Mouse (Mus musculus) kidney, adult 2 months (tissue): ENCODE results near the gene Znrd1as. TPM values are rescaled to one million over a fixed set of nuclear protein-coding genes. Genes with fewer than 3 reads are reported as not detected.

Source experiments
- DNase-seq: peaks from one replicate; pipeline ENCODE4 v3.0.0; 2021
- H3K27ac ChIP-seq: fragments of 200-500 bp; 2 replicates; pipeline ENCODE4 v1.5.1; 2012; ENCODE audit warnings: low read depth, low read length, control low read depth, inconsistent platforms; ENCODE audit not compliant: insufficient read depth
- H3K27me3 ChIP-seq: fragments of 200-500 bp; replicated peaks from 2 replicates; pipeline ENCODE4 v1.6.1; 2012; ENCODE audit warnings: mild to moderate bottlenecking, moderate library complexity, low read length, inconsistent platforms; ENCODE audit not compliant: control insufficient read depth, insufficient read depth
- H3K36me3 ChIP-seq: fragments of 200-500 bp; 2 replicates; pipeline ENCODE4 v1.6.1; 2012; ENCODE audit warnings: mild to moderate bottlenecking, moderate library complexity, low read length, inconsistent platforms; ENCODE audit not compliant: control insufficient read depth, insufficient read depth
- H3K4me1 ChIP-seq: fragments of 200-500 bp; 2 replicates; pipeline ENCODE4 v1.6.1; 2011; ENCODE audit warnings: low read length; ENCODE audit not compliant: control insufficient read depth, insufficient read depth
- H3K4me3 ChIP-seq: fragments of 200-500 bp; 2 replicates; pipeline ENCODE4 v1.5.1; 2011; ENCODE audit warnings: mild to moderate bottlenecking, low read depth, low read length, control low read depth; ENCODE audit not compliant: insufficient read depth
- CTCF ChIP-seq: fragments of 200-500 bp; conservative IDR thresholded peaks from 2 replicates; pipeline ENCODE4 v1.5.1; 2011; ENCODE audit warnings: low read depth, mild to moderate bottlenecking, control low read depth, low read length, moderate library complexity, mixed read lengths; ENCODE audit not compliant: insufficient read depth, insufficient read length
- POLR2A ChIP-seq: fragments of 200-500 bp; IDR thresholded peaks from one replicate; pipeline ENCODE4 v1.6.1; 2011; ENCODE audit warnings: low read depth, low read length, control low read depth
- WGBS: fragments of 180-500 bp; shearing (Covaris S2); methylation state at CpG from one replicate; pipeline ENCODE4 v1.1.7; 2018; 5-methylcytosine and 5-hydroxymethylcytosine counted together
- polyA plus RNA-seq: library from polyadenylated mRNA; depleted of rRNA; stranded (reverse); fragments of >200 nt; gene quantifications from 2 replicates; pipeline ENCODE4 v1.2.3, GENCODE M21; 2012

The Znrd1as gene
- polyA plus RNA-seq, 1 experiment = 4.2 TPM

- WGBS = 55% methylated on average over 4 of the region's 4 CpGs
- TF ChIP-seq POLR2A = no peak
- no peak for TF ChIP-seq CTCF
- H3K27me3 ChIP-seq = no peaks in the 10 kb centered on the region
Measured at GRCm38 (mm10) chr17:36923491-36923890, 34.9 kb upstream of the Znrd1as start.

GRCm38 (mm10) chr17:36927496-36928120 is 30.8 kb upstream of the Znrd1as start:
- H3K4me1 ChIP-seq = 0 out of 2 replicates have a peak, but pooled peaks cover 2% of the 10 kb centered on the region
- no peak for DNase-seq
- no peak overlapping the region for H3K4me3 ChIP-seq
- no peaks in the 10 kb centered on the region for H3K27me3 ChIP-seq
- whole genome bisulfite sequencing = 55% methylated on average over 10 of the region's 10 CpGs
- no peaks in the 10 kb centered on the region for H3K36me3 ChIP-seq
- TF ChIP-seq POLR2A (no peak), CTCF (no peak)
- no peak overlapping the region for H3K27ac ChIP-seq

More at GRCm38 (mm10) chr17:36923491-36923890, 34.9 kb upstream of the Znrd1as start:
- Histone ChIP-seq H3K4me1 (no peaks in the 10 kb centered on the region), H3K27ac (no peak overlapping the region), H3K4me3 (no peak overlapping the region), H3K36me3 (no peaks in the 10 kb centered on the region)
- DNase-seq = no peak

- Histone ChIP-seq H3K27ac (no peak overlapping the region), H3K4me3 (no peak overlapping the region), H3K36me3 (no peaks in the 10 kb centered on the region), H3K4me1 (0 out of 2 replicates have a peak, but pooled peaks cover 2% of the 10 kb centered on the region), H3K27me3 (no peaks in the 10 kb centered on the region)
- DNase-seq = no peak
- WGBS = 72% methylated on average over 12 of the region's 12 CpGs
- TF ChIP-seq POLR2A = no peak
- no peak for TF ChIP-seq CTCF
Measured at GRCm38 (mm10) chr17:36929236-36929932, 29.0 kb upstream of the Znrd1as start.

GRCm38 (mm10) chr17:36930233-36930632 is 28.2 kb upstream of the Znrd1as start:
- H3K27ac ChIP-seq = no peak overlapping the region
- DNase-seq = peak; percentile 67
- no peaks in the 10 kb centered on the region for H3K36me3 ChIP-seq
- TF ChIP-seq POLR2A = no peak
- TF ChIP-seq CTCF = no peak
- no peaks in the 10 kb centered on the region for H3K27me3 ChIP-seq
- no peak overlapping the region for H3K4me3 ChIP-seq
- H3K4me1 ChIP-seq = 0 out of 2 replicates have a peak, but pooled peaks cover 2% of the 10 kb centered on the region
- 31% methylated on average over 6 of the region's 6 CpGs for WGBS

- DNase-seq = no peak
- 0 out of 2 replicates have a peak, but pooled peaks cover 2% of the 10 kb centered on the region for H3K4me1 ChIP-seq
- whole genome bisulfite sequencing = 81% methylated on average over 4 of the region's 4 CpGs
- TF ChIP-seq POLR2A = no peak
- TF ChIP-seq CTCF = no peak
- peak overlapping the region; percentile 73 for H3K27ac ChIP-seq
- no peak overlapping the region for H3K4me3 ChIP-seq
- H3K27me3 ChIP-seq = no peaks in the 10 kb centered on the region
- no peaks in the 10 kb centered on the region for H3K36me3 ChIP-seq
Measured at GRCm38 (mm10) chr17:36931130-36931529, 27.3 kb upstream of the Znrd1as start.

- 44% methylated on average over 2 of the region's 2 CpGs for WGBS
- Histone ChIP-seq H3K36me3 (no peaks in the 10 kb centered on the region), H3K27ac (peak overlapping the region; percentile 73), H3K27me3 (no peaks in the 10 kb centered on the region), H3K4me3 (no peak overlapping the region), H3K4me1 (0 out of 2 replicates have a peak, but pooled peaks cover 2% of the 10 kb centered on the region)
- peak; percentile 65 for DNase-seq
- TF ChIP-seq CTCF = no peak
- TF ChIP-seq POLR2A = no peak
Measured at GRCm38 (mm10) chr17:36931806-36932205, 26.6 kb upstream of the Znrd1as start.

- no peak for DNase-seq
- H3K4me1 ChIP-seq = peaks cover 4% of the 10 kb centered on the region; the same call in 1 of the 2 replicates
- no peak overlapping the region for H3K27ac ChIP-seq
- TF ChIP-seq CTCF = no peak
- no peak for TF ChIP-seq POLR2A
- no peaks in the 10 kb centered on the region for H3K36me3 ChIP-seq
- WGBS = 77% methylated on average over 2 of the region's 2 CpGs
- H3K4me3 ChIP-seq = no peak overlapping the region
- H3K27me3 ChIP-seq = no peaks in the 10 kb centered on the region
Measured at GRCm38 (mm10) chr17:36938056-36938455, 20.3 kb upstream of the Znrd1as start.
